Mouse (Mus musculus): ENCODE results near the gene Eef2kmt. TPM values are rescaled to one million over a fixed set of nuclear protein-coding genes. Genes with fewer than 3 reads are reported as not detected.

Gene Eef2kmt
- 13.5 and 22.0 TPM in 2 replicates for total RNA-seq (2014; rRNA removed)
- 8.4 and 11.3 TPM in 2 replicates for polyA plus RNA-seq (2015; fragmentation: Nextera tagmentation; extraction: Ambion mirVana)

DNA sequence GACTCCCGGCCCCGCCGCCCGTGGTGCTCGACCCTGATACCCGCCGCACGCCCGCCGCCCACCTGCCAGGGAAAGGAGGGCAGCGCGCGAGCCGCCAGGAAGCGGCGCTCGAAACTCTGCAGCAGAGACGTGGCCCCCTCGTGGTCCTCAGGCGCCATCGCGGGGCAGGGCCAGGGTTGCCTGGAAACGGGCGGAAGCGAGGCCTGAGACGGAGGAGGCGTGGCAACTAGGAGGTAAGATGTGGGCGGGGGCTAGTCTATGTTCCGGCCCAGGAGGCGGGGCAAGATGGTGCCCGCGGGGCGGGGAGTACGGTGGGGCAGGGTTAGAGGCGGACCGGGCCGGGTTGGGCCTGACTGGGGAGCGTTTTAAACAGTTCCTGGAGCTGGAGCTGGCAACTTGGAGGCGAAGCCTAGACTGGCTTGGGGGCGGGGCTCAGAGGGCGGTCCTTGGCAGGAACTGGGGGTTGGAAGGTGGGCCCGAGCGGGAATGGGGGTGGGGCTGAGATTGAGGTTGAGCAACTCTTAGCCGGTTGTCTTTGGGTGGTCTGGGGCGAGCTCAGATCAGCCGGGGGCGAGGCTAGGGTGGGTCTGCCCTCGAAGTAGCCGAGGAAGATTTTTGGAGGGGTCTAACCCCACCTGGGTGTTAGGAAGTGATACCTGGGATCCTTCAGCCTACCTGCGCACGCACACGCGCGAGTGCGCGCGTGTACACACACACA is at the start of gene Eef2kmt:
Gene Eef2kmt, minus strand, starts transcription at position 205 of the 718 bp plus-strand sequence.
- Histone ChIP-seq H3K4me1 (ENCODE audit: insufficient read depth, low read length) (peaks cover 5% of the 10 kb centered on the region; the same call in 1 of the 2 replicates), H3K27me3 (ENCODE audit: insufficient read depth, low read length) (no peaks in the 10 kb centered on the region), H3K27ac (peak within 1 kb of the TSS; percentile 64; the same call in 1 of the 2 replicates), H3K4me2 (ENCODE audit: low read depth, low read length) (peak within 1 kb of the TSS; percentile 79), H3K36me3 (ENCODE audit: insufficient read depth, low read length) (no peaks in the 10 kb centered on the region), H3K4me3 (ENCODE audit: low read length) (peak within 1 kb of the TSS; percentile 61), H3K9ac (replicated peaks; ENCODE audit: low read length) (peak within 1 kb of the TSS; percentile 56), H3K9me3 (ENCODE audit: low read length) (no peaks in the 10 kb centered on the region)
- DNase-seq (ENCODE audit: low spot score) (peak; percentile 98), ATAC-seq (peak; percentile 99)
- WGBS, result 2% methylated on average over 56 of the region's 57 CpGs
- peak; percentile 82 for TF ChIP-seq CTCF (IDR thresholded peaks at IDR 0.05; ENCODE audit: low read depth)

DNA sequence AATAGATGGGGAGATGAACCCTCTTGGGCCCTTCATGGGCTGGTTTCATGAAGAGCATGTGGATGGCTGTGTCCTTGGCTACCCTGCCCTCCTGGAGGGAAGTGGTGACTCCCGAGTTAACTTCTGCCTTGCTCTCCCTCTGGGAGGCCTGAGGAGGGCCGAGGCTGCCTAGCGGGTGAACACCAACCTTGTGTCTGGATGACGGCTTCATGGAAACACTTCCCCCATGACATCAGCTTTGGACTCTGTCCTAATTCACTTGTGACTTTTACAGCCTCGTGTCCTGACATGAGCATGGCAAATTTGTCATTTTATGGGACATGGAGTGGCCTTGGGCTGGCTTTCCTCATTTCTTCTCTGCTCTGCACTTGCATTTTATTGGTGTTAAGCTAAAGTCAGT is 39.5 kb upstream of the Eef2kmt start:
- Histone ChIP-seq H3K4me1 (ENCODE audit: insufficient read depth, low read length) (no peaks in the 10 kb centered on the region), H3K27me3 (ENCODE audit: insufficient read depth, low read length) (no peaks in the 10 kb centered on the region), H3K4me3 (ENCODE audit: low read length) (no peak overlapping the region), H3K27ac (no peak overlapping the region), H3K36me3 (ENCODE audit: insufficient read depth, low read length) (no peaks in the 10 kb centered on the region), H3K9me3 (ENCODE audit: low read length) (no peaks in the 10 kb centered on the region), H3K9ac (replicated peaks; ENCODE audit: low read length) (no peak overlapping the region), H3K4me2 (ENCODE audit: low read depth, low read length) (no peak overlapping the region)
- no peak for ATAC-seq
- no peak for DNase-seq (ENCODE audit: low spot score)
- WGBS, result 82% methylated on average over 5 of the region's 5 CpGs
- no peak for TF ChIP-seq CTCF (IDR thresholded peaks at IDR 0.05; ENCODE audit: low read depth)

DNA sequence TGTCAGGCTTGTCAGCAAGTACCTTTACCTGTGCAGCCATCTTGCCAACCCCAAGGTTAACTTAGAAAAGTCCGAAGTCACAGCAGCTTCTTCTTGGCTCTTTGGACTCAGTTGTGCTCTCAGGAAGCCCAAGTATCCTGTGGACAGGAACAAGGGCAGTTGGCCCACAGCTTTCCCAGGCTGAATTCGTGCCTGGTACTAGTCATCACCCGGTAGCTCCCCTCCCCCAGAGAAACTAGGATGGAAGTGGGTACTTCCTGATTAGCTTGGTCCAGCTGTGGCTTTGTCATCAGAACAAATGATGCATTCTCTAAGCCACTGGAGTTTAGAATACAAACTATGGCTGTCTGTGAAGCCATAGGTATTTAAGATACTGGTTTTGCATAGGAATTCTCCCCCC is 29.6 kb upstream of the Eef2kmt start:
- no peak for ATAC-seq
- Histone ChIP-seq H3K9me3 (ENCODE audit: low read length) (no peaks in the 10 kb centered on the region), H3K27ac (no peak overlapping the region), H3K9ac (replicated peaks; ENCODE audit: low read length) (no peak overlapping the region), H3K4me2 (ENCODE audit: low read depth, low read length) (no peak overlapping the region), H3K27me3 (ENCODE audit: insufficient read depth, low read length) (no peaks in the 10 kb centered on the region), H3K36me3 (ENCODE audit: insufficient read depth, low read length) (no peaks in the 10 kb centered on the region), H3K4me1 (ENCODE audit: insufficient read depth, low read length) (no peaks in the 10 kb centered on the region), H3K4me3 (ENCODE audit: low read length) (no peak overlapping the region)
- WGBS, result 50% methylated on average over 3 of the region's 3 CpGs
- DNase-seq (ENCODE audit: low spot score), result no peak
- no peak for TF ChIP-seq CTCF (IDR thresholded peaks at IDR 0.05; ENCODE audit: low read depth)

DNA sequence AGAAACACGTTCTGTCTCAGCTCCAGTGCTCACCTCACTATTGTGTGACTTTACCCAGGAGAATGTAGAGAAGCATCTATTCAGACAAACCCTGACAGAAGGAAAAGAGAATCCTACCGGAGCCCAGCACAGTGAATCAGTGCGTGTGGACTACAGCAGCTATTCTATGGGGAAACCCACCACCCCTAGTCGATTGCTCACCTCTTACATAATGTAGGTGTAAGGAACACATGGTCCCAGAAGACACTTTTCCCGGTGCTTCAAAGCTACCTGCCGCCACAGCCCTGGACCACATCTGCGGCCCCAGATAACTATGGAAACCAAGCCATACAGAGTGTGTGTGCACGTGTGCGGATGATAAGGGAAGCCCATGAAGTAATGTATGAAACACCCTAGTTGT is 26.9 kb upstream of the Eef2kmt start:
- no peak overlapping the region for H3K4me3 ChIP-seq (ENCODE audit: low read length)
- H3K27ac ChIP-seq, result no peak overlapping the region
- H3K36me3 ChIP-seq (ENCODE audit: insufficient read depth, low read length), result no peaks in the 10 kb centered on the region
- H3K4me1 ChIP-seq (ENCODE audit: insufficient read depth, low read length), result no peaks in the 10 kb centered on the region
- no peak for ATAC-seq
- WGBS, result 92% methylated on average over 9 of the region's 9 CpGs
- H3K4me2 ChIP-seq (ENCODE audit: low read depth, low read length), result no peak overlapping the region
- H3K27me3 ChIP-seq (ENCODE audit: insufficient read depth, low read length), result no peaks in the 10 kb centered on the region
- DNase-seq (ENCODE audit: low spot score), result no peak
- no peaks in the 10 kb centered on the region for H3K9me3 ChIP-seq (ENCODE audit: low read length)
- no peak overlapping the region for H3K9ac ChIP-seq (replicated peaks; ENCODE audit: low read length)
- TF ChIP-seq CTCF (IDR thresholded peaks at IDR 0.05; ENCODE audit: low read depth), result no peak

DNA sequence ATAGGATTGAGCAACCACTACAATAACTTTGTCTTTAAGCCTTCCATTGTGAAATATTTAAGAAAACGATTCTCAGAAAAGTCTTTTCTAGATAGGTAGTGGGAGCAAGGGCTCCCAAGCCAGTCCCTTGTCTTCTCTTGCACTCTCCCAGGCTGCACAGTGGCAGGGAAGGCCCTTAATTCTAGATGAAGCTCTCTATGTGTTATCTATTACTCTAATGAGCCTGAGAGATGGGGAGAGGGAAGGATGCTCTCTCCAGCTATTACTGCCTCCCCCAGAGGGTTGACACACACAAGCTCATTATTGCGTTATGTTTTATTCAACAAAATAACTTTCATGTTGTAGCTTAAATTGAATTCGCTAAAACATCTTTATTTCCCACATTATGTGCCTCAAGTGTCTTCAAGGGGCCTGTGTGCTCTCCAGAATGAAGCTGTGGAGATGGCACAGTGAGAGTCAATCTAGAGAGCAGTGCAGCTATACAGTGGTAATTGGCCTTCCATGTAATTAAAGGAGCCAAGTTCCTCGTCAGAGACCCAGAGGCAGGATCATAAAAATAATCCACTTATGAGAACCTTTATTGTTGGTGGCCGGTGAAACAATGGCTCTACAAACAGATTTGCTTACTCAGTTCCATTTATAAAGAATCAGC is 23.9 kb upstream of the Eef2kmt start:
- Histone ChIP-seq H3K36me3 (ENCODE audit: insufficient read depth, low read length) (no peaks in the 10 kb centered on the region), H3K27me3 (ENCODE audit: insufficient read depth, low read length) (no peaks in the 10 kb centered on the region), H3K4me3 (ENCODE audit: low read length) (no peak overlapping the region), H3K4me1 (ENCODE audit: insufficient read depth, low read length) (no peaks in the 10 kb centered on the region), H3K27ac (no peak overlapping the region), H3K4me2 (ENCODE audit: low read depth, low read length) (no peak overlapping the region), H3K9ac (replicated peaks; ENCODE audit: low read length) (no peak overlapping the region), H3K9me3 (ENCODE audit: low read length) (no peaks in the 10 kb centered on the region)
- no peak for TF ChIP-seq CTCF (IDR thresholded peaks at IDR 0.05; ENCODE audit: low read depth)
- ATAC-seq (no peak), DNase-seq (ENCODE audit: low spot score) (peak; percentile 13)
- WGBS, result 59% methylated on average over 5 of the region's 5 CpGs

DNA sequence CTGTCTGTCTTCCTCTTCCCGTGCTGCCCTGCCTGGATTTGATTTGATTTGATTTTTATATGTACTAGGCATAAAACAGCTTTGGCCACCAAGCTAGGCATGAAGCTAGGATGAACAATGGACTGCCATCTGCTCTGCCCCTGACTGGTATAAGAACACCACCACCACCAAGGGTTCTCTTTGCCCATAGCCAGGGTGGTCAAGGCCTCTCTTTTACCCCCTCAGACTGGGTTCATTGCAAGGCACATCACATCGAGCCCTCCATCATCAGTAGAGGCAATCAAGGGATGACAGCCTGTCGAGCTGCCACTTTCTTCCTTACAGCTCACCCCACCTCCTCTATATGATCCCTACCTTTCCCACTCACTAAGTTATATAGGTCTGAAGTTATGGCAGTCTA is 16.6 kb upstream of the Eef2kmt start:
- Histone ChIP-seq H3K36me3 (ENCODE audit: insufficient read depth, low read length) (no peaks in the 10 kb centered on the region), H3K4me2 (ENCODE audit: low read depth, low read length) (no peak overlapping the region), H3K9me3 (ENCODE audit: low read length) (no peaks in the 10 kb centered on the region), H3K4me3 (ENCODE audit: low read length) (no peak overlapping the region), H3K4me1 (ENCODE audit: insufficient read depth, low read length) (no peaks in the 10 kb centered on the region), H3K9ac (replicated peaks; ENCODE audit: low read length) (no peak overlapping the region), H3K27ac (no peak overlapping the region), H3K27me3 (ENCODE audit: insufficient read depth, low read length) (no peaks in the 10 kb centered on the region)
- ATAC-seq (no peak), DNase-seq (ENCODE audit: low spot score) (no peak)
- TF ChIP-seq CTCF (IDR thresholded peaks at IDR 0.05; ENCODE audit: low read depth), result no peak
- 84% methylated on average over 3 of the region's 3 CpGs for WGBS

Measured in hindbrain, postnatal 0 days (tissue).